Mouse (Mus musculus): ENCODE measurements at regions not wholly inside any gene's neighbourhood (a gene's known extent, or its start where the extent isn't known, plus 50 kb on each side); places are given as distances from the start of the nearest gene placed in this dataset.
"Not testable (repeated sequence)": the region's sequence is repeated elsewhere in the genome, so short reads cannot be mapped to it uniquely, and the experiment has no call there.

- ATAC-seq (replicated peaks; ENCODE audit: low FRiP score, poor library complexity, severe bottlenecking): no peak
These were observed 95.1 kb upstream of the Map3k1 start for GRCm38 (mm10) chr13:111903931-111904330.

GRCm38 (mm10) chr13:111904616-111905212, 95.9 kb upstream of the Map3k1 start:
- peak; percentile 11 for ATAC-seq (replicated peaks; ENCODE audit: low FRiP score, poor library complexity, severe bottlenecking)

- peak; percentile 93 for ATAC-seq (replicated peaks; ENCODE audit: low FRiP score, poor library complexity, severe bottlenecking)
These were observed 96.5 kb upstream of the Map3k1 start for GRCm38 (mm10) chr13:111905213-111905701.

DNA sequence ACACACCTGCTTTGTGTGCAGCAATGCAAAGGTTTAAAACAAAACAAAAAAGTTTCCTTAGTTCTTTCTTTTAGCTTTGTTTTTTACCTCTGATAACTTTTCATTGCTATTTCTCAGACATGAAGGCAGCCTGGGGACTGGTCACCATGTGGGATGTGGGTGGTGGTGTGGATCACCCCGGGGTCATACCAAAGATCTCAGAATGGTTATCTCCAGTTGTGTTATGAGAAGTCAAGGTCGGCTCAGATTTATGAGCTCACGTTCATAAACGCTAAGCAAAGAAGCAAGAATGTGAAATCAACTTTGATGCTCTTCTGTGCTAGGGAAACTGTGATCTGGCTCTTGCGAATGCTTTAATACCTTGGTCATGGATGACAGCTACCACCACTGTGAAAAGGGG, 102.3 kb upstream of the Map3k1 start:
- ATAC-seq (replicated peaks; ENCODE audit: low FRiP score, poor library complexity, severe bottlenecking): no peak

DNA sequence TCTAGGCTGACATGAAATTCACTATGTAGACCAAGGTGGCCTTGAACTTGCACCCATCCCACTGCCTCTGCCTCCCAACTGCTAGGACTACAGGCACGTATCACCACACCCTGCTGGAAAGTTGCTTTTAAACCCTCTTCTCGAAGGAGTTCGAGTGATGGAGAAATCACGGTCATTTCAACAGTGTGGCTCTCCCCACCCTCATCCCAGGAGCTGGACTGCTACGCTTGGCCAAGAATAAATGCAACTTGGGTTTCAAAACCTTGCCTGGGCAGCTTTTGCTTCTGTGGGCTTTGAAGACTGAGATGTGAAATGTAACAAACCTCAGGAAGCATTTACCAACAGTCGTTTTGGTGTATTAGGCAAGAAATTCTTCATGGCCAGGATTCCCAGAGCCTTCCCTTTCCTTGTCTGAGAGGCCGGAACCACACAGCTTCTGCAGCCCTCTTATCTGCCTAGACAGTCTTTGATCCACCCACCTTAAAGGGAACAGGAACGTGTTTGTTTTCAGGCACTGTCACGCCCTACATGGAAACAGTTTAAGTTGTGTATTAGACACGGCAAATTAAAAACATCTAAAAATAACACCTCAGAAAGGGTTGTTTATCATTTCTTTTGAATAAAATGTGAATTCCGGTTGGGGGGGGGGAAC, 103.0 kb upstream of the Map3k1 start:
- ATAC-seq (replicated peaks; ENCODE audit: low FRiP score, poor library complexity, severe bottlenecking): peak; percentile 90

DNA sequence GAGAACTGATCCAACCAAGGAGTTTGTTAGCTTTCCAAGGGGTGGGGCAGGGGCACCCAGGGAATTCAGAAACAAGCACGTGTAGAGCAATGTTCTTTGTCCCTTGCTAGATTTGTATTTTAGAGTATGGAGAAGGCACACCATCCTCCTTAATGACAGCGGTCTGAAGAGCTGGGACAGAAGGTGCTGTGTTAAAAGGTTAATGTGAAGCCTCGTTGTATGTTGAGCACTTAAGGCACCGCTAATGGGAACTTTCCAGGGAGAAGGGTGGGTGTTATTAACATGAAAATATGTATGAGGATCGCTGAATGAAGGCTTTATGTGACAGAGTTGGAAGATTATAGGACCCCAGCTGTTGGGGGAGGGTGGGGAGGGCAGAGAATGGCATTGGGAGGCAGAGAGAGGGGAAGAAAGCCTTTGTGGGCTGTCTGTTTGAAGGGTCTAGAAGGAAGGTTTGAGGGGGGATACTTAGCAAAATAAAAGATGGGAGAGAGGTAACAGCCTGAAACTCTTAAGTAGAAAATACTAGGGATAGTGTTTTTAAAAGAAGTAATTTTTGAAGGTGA, 105.6 kb upstream of the Map3k1 start:
- no peak for ATAC-seq (replicated peaks; ENCODE audit: low FRiP score, poor library complexity, severe bottlenecking)

GRCm38 (mm10) chr13:111919417-111919816, 110.6 kb upstream of the Map3k1 start:
- ATAC-seq (replicated peaks; ENCODE audit: low FRiP score, poor library complexity, severe bottlenecking): not testable (repeated sequence)

DNA sequence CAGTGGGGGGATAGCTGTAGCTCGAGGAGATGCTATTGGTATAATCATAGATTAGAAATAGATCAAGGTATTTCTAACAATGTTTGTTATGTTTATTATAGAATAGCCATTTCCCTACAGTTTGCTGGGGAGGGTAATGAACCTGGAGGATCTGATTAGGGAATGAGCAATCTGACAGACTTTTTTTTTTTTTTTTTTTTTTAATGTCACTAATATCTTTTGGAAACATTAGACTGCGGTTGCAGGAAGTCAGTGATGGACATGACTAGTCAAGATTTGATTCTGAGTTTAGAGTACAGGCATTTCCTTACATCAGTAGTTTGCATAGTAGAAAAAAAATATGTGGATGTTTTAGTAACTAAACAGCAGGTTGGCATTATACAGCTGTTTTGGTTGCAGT, 111.7 kb upstream of the Map3k1 start:
- ATAC-seq (replicated peaks; ENCODE audit: low FRiP score, poor library complexity, severe bottlenecking): no peak

- ATAC-seq (replicated peaks; ENCODE audit: low FRiP score, poor library complexity, severe bottlenecking): no peak
These were observed 112.6 kb upstream of the Map3k1 start for GRCm38 (mm10) chr13:111921142-111922035.

- ATAC-seq (replicated peaks; ENCODE audit: low FRiP score, poor library complexity, severe bottlenecking): peak; percentile 45; the same call in 1 of the 2 replicates
These were observed 116.6 kb upstream of the Map3k1 start for GRCm38 (mm10) chr13:111925349-111925748.

- no peak for ATAC-seq (replicated peaks; ENCODE audit: low FRiP score, poor library complexity, severe bottlenecking)
These were observed 118.0 kb upstream of the Map3k1 start for GRCm38 (mm10) chr13:111926801-111927200.

DNA sequence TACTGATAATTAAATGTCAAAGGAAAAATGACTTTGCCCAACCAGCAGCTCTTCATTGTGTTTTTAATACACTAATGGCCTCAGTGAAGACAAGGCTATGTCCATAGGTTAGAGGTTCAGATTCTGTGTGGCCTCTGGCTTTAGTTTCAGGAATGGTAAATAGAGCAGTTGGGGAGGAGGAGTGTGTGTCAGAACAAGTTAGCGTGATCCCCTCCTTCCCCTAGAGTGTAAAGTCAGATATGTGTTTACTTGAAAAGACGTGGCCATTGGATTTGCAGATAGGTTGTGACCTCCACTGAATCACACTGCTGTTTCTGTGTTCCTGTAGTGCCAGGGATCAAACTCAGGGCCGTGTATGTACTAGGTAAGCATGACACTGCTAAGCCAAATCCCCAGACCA, 118.7 kb upstream of the Map3k1 start:
- ATAC-seq (replicated peaks; ENCODE audit: low FRiP score, poor library complexity, severe bottlenecking): no peak

DNA sequence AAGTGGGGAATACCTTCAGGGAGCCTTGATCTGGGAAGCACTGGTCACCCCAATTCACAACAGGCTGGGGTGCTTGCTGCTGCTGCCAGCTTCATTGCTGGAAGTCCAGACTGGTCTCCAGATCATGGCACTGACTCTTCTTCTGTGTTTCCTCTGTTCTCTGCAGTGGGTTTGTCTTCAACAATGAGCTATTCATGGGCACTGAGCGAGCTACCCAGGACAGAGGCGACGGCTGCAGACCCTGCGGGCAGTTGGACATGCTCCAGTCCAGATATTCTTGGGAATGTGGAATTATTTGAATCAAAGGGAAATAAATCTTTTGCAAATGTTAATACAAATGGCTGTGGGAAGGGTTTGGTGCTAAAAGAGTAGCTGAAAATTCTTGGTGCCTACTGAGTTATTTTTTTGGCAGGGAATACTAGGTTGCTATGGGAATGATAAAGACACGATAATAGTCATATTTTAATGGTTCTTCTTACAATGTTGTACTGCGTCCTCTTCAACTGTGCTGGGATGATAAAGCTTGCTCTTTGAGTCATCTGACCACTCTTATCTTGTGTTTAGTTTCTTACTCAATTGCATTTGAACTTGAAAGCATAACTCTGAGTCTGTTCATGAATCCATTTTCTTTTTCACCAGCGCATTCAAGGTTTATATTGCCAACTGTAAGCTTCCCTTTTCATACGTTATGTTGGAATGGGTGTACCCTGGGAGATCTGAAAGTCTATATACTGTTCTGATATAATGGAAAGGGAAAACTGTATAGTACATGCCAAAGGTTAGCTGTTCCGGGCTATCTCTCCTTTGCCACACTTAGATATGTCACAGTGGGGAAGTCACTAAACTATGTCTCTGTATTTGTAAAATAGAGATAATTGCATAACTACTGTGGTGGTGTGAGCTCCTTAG, 120.1 kb upstream of the Map3k1 start:
- ATAC-seq (replicated peaks; ENCODE audit: low FRiP score, poor library complexity, severe bottlenecking): peak; percentile 69

- ATAC-seq (replicated peaks; ENCODE audit: low FRiP score, poor library complexity, severe bottlenecking): no peak
These were observed 121.1 kb upstream of the Map3k1 start for GRCm38 (mm10) chr13:111929908-111930307.

DNA sequence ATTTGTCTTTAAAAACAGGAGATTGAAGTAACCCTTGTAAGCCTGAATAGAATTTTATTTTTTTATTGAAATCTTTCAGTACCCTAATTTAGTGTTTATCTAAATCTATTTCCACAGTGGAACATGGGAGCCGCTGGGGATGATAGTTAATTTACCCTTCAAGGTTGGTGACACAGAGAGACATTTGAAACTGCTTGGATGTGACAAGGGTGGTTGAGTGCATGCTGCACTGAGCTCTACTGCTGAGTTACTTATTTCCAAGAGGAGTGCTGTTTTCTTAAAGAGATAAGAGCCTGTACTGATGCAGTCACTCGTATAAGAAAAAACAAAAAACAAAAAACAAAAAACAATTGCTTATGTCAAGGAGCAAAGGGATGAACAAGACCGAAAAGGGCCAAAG, 123.7 kb upstream of the Map3k1 start:
- no peak for ATAC-seq (replicated peaks; ENCODE audit: low FRiP score, poor library complexity, severe bottlenecking)

DNA sequence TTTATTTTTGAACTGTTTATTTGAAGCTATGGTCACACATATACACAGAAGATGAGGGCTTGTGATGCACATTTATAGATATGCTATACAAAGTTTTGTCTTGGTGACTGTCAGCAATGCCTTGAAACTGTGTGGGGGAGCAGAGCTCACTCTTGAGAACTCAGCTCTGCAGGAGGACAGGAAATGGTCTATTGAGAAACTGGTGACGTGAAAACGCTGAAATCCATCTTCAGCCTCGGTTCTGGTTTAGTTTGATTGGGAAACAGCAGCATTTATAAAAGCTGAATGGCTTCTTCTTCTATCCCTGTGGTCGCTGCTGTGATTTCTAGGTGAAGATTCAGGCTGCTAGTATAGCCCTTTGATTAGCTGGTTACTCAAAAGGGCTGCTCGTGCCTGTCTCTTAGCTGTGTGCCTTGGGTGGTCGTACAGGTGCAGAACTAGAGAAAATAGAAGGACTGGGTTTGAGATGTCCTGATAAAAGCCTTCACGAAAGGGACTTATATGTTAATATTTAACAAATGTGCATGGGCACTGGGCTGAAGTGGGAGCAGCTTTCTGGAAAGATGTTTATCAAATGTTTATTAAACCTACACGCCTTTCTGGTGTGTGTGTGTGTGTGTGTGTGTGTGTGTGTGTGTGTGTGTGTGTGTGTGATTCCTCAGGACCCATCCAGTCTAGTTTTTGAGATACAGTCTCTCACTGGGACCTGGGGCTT, 124.9 kb upstream of the Map3k1 start:
- ATAC-seq (replicated peaks; ENCODE audit: low FRiP score, poor library complexity, severe bottlenecking): no peak

DNA sequence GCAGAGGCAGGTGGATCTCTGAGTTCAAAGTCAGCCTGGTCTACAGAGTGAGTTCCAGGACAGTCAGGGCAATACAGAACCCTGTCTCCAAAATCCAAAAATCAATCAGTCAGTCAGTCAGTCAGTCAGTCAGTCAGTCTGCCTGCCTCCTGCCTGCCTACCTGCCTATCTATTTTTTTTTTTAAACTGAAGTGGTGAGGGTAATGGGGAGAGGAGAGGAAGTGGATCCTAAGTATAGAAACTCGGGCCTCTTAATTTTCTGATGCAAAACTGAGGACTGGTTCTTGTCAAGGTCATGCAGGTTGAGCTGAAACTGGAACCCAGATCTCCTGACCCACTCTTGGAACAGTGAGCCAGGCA, 126.9 kb upstream of the Map3k1 start:
- ATAC-seq (replicated peaks; ENCODE audit: low FRiP score, poor library complexity, severe bottlenecking): no peak

DNA sequence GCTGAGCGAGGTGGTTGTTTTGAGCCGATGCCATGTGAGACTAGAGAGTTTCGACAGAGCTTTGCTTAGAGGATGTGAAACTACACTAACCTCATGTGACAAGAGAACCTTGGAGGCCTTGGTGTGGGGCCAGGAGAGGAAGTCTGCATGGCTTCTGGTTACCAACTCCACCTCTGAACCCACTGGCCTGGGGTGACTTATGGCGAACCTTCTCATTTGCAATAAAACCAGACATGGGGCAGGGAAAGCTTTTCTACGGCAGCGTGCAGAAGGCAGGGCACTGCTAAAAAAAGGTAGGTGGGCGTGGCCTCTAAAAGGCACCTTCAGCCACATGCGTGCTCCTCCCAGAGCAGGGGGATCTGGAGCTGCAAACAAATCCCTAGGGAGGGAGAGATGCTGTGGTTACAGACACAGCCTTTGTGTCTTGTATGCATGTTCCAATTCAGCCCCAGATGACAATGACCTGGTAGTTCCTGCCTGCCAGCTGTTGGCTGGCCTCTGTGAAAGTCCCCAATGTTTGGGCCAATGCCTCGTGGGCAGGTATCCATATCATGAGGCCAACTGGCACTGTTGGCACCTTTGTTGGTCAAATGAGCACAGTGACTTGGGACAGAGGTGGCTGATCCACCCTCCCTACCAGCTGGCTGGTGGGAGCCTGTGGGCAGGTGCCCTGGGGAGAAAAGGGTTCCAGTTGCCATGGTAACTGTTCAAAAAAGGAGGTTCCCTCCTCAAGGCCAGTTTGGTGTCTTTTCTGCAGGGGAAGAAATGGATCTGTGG, 127.5 kb upstream of the Map3k1 start:
- ATAC-seq (replicated peaks; ENCODE audit: low FRiP score, poor library complexity, severe bottlenecking): peak; percentile 30
